Mouse (Mus musculus) testis, adult 2 months (tissue): Measurements from ENCODE around the gene Nyap1. TPM values are rescaled to one million over a fixed set of nuclear protein-coding genes. Genes with fewer than 3 reads are reported as not detected.
A peak's percentile ranks its signal among the peaks of the same experiment; 100 is the strongest.

ENCODE experiments used
- H3K27ac ChIP-seq: fragments of 200-500 bp; 2 replicates; pipeline ENCODE4 v1.5.1; 2012; ENCODE audit warnings: low read depth, low read length; ENCODE audit not compliant: control insufficient read depth, insufficient read depth
- H3K27me3 ChIP-seq: fragments of 200-500 bp; 2 replicates; pipeline ENCODE4 v1.6.1; 2012; ENCODE audit warnings: mild to moderate bottlenecking, low read length, moderate library complexity; ENCODE audit not compliant: control insufficient read depth, insufficient read depth
- H3K36me3 ChIP-seq: fragments of 200-500 bp; 2 replicates; pipeline ENCODE4 v1.6.1; 2012; ENCODE audit warnings: mild to moderate bottlenecking, low read length; ENCODE audit not compliant: control insufficient read depth, insufficient read depth
- H3K4me1 ChIP-seq: fragments of 200-500 bp; 2 replicates; pipeline ENCODE4 v1.6.1; 2012; ENCODE audit warnings: low read length; ENCODE audit not compliant: control insufficient read depth, insufficient read depth
- H3K4me3 ChIP-seq: fragments of 200-500 bp; 2 replicates; pipeline ENCODE4 v1.5.1; 2012; ENCODE audit warnings: low read depth, mild to moderate bottlenecking, low read length, moderate library complexity, mixed read lengths; ENCODE audit not compliant: control insufficient read depth
- CTCF ChIP-seq: fragments of 200-500 bp; IDR thresholded peaks from 2 replicates; pipeline ENCODE4 v1.5.1; 2012; ENCODE audit warnings: low read depth, mild to moderate bottlenecking, inconsistent platforms, low read length, moderate library complexity; ENCODE audit not compliant: control insufficient read depth, insufficient read depth, insufficient replicate concordance
- POLR2A ChIP-seq: fragments of 200-500 bp; IDR thresholded peaks from 2 replicates; pipeline ENCODE4 v1.6.1; 2012; ENCODE audit warnings: low read depth, mild to moderate bottlenecking, inconsistent platforms, low read length, moderate library complexity; ENCODE audit not compliant: control insufficient read depth
- polyA plus RNA-seq: library from polyadenylated mRNA; depleted of rRNA; stranded (reverse); fragments of >200 nt; gene quantifications from 2 replicates; pipeline ENCODE4 v1.2.3, GENCODE M21; 2012; rRNA removed

Gene Nyap1
- polyA plus RNA-seq, 1 experiment, result 0.98 TPM

GRCm38 (mm10) chr5:137684294-137685123 lies 56.9 kb downstream of the Nyap1 start, which contains the start of gene Agfg2:
Gene Agfg2, minus strand, starts transcription at chr5:137684726.
- TF ChIP-seq POLR2A (peak; percentile 54), CTCF (no peak)
- no peak within 1 kb of the TSS; the same call in 1 of the 2 replicates for H3K27ac ChIP-seq
- H3K4me3 ChIP-seq, result peak within 1 kb of the TSS; percentile 88
- peaks cover 3% of the 10 kb centered on the region; the same call in 1 of the 2 replicates for H3K4me1 ChIP-seq
- no peaks in the 10 kb centered on the region for H3K36me3 ChIP-seq
- no peaks in the 10 kb centered on the region for H3K27me3 ChIP-seq

GRCm38 (mm10) chr5:137683388-137684293 lies 57.8 kb downstream of the Nyap1 start:
- H3K27ac ChIP-seq, result no peak overlapping the region
- no peak for TF ChIP-seq POLR2A
- TF ChIP-seq CTCF, result no peak
- H3K4me1 ChIP-seq, result peaks cover 3% of the 10 kb centered on the region; the same call in 1 of the 2 replicates
- no peaks in the 10 kb centered on the region for H3K36me3 ChIP-seq
- H3K27me3 ChIP-seq, result no peaks in the 10 kb centered on the region
- peak overlapping the region; percentile 88 for H3K4me3 ChIP-seq

- no peak for TF ChIP-seq POLR2A
- TF ChIP-seq CTCF, result no peak
- no peaks in the 10 kb centered on the region for H3K27me3 ChIP-seq
- H3K4me3 ChIP-seq, result no peak overlapping the region
- no peaks in the 10 kb centered on the region for H3K36me3 ChIP-seq
- no peak overlapping the region for H3K27ac ChIP-seq
- peaks cover 3% of the 10 kb centered on the region; the same call in 1 of the 2 replicates for H3K4me1 ChIP-seq
Measured at GRCm38 (mm10) chr5:137682526-137682925, 58.9 kb downstream of the Nyap1 start.

Other genes starting within 250 kb of the Nyap1 start
- gene Pop7, start 239.1 kb downstream of the Nyap1 start, polyA plus RNA-seq, result 10.2 and 12.7 TPM in 2 replicates
- 11.5 and 12.0 TPM in 2 replicates for gene Gigyf1, start 223.1 kb downstream of the Nyap1 start, polyA plus RNA-seq
- not detected in 2 replicates for gene Epo, start 208.4 kb downstream of the Nyap1 start, polyA plus RNA-seq
- 369 and 402 TPM in 2 replicates for gene Gnb2, start 208.1 kb downstream of the Nyap1 start, polyA plus RNA-seq
- gene Actl6b, start 188.1 kb downstream of the Nyap1 start, polyA plus RNA-seq, result 0.25 TPM in 2 replicates
- 4.5 and 5.2 TPM in 2 replicates for gene Tfr2, start 171.8 kb downstream of the Nyap1 start, polyA plus RNA-seq
- gene Mospd3, start 140.5 kb downstream of the Nyap1 start, polyA plus RNA-seq, result 43.0 and 45.2 TPM in 2 replicates
- 98.5 and 102 TPM in 2 replicates for gene Pcolce, start 127.8 kb downstream of the Nyap1 start, polyA plus RNA-seq
- 175 and 181 TPM in 2 replicates for gene Fbxo24, start 112.6 kb downstream of the Nyap1 start, polyA plus RNA-seq
- gene Lrch4, start 112.5 kb downstream of the Nyap1 start, polyA plus RNA-seq, result 131 and 139 TPM in 2 replicates
- gene Gm20605, start 112.4 kb downstream of the Nyap1 start, polyA plus RNA-seq, result 15.0 and 15.6 TPM in 2 replicates
- gene Sap25, start 100.3 kb downstream of the Nyap1 start, polyA plus RNA-seq, result 37.9 and 42.4 TPM in 2 replicates
- gene Irs3, start 95.9 kb downstream of the Nyap1 start, polyA plus RNA-seq, result 0.22 and 0.24 TPM in 2 replicates
- gene Agfg2, start 56.9 kb downstream of the Nyap1 start, polyA plus RNA-seq, result 12.0 and 12.5 TPM in 2 replicates
- gene Tsc22d4, start 4.1 kb upstream of the Nyap1 start, polyA plus RNA-seq, result 423 and 435 TPM in 2 replicates
- gene Ppp1r35, start 37.2 kb upstream of the Nyap1 start, polyA plus RNA-seq, result 48.3 and 60.4 TPM in 2 replicates
- 103 and 114 TPM in 2 replicates for gene Mepce, start 46.0 kb upstream of the Nyap1 start, polyA plus RNA-seq
- 10.9 and 12.3 TPM in 2 replicates for gene Zcwpw1, start 46.2 kb upstream of the Nyap1 start, polyA plus RNA-seq
- gene Pilra, start 94.7 kb upstream of the Nyap1 start, polyA plus RNA-seq, result 2.5 and 4.4 TPM in 2 replicates
- 0.89 TPM in 1 of 2 replicates, not detected in the other for gene Pilrb1, start 116.5 kb upstream of the Nyap1 start, polyA plus RNA-seq
- gene Pilrb2, start 130.2 kb upstream of the Nyap1 start, polyA plus RNA-seq, result not detected in 2 replicates
- gene Cyp3a13, start 180.0 kb upstream of the Nyap1 start, polyA plus RNA-seq, result not detected in 2 replicates
- gene Gjc3, start 221.5 kb upstream of the Nyap1 start, polyA plus RNA-seq, result 0.02 TPM in 1 of 2 replicates, not detected in the other
- 0.12 and 0.51 TPM in 2 replicates for gene Azgp1, start 239.9 kb upstream of the Nyap1 start, polyA plus RNA-seq